17 mouse cellular contexts compared by ENCODE assay signal in genomic region chr14:25803246-25803809, GRCm38 (mm10). TPM values are rescaled to one million over a fixed set of nuclear protein-coding genes. Genes with fewer than 3 reads are reported as not detected.
DNase-seq lines count a peak whose midpoint lies in the region; ATAC-seq and TF ChIP-seq lines count a peak whose summit lies in the region.
"Had no signal": no experiment of that assay in that cellular context is flagged by ENCODE, and none has a peak within 500 bp of the region (broad histone marks: within the 10 kb centered on the region; RNA-seq: fewer than 3 reads in every experiment).

No protein-coding gene starts in this region.

- peak overlapping the region; percentile 73 for H3K27ac ChIP-seq in gastrocnemius, adult 2 months
- peak overlapping the region; percentile 65; the same call in 1 of the 2 replicates for H3K27ac ChIP-seq in kidney, embryonic 16.5 days (ENCODE audit: low read length)
- H3K27ac ChIP-seq in kidney, adult 2 months (ENCODE audit: insufficient read depth, low read depth, low read length), result no peak overlapping the region
- no peak overlapping the region for H3K27ac ChIP-seq in neural tube, embryonic 13.5 days (replicated peaks)
- H3K27ac ChIP-seq: forebrain, embryonic 13.5 days; hindbrain, embryonic 13.5 days; left cerebral cortex, adult 2 months; macrophage had no signal

- WGBS in kidney, embryonic 16.5 days, result 38% methylated on average over 3 of the region's 3 CpGs
- 74% methylated on average over 3 of the region's 3 CpGs for WGBS in kidney, adult 2 months
- 41% methylated on average over 3 of the region's 3 CpGs for WGBS in neural tube, embryonic 13.5 days

- no peaks in the 10 kb centered on the region for H3K9me3 ChIP-seq in kidney, embryonic 16.5 days (ENCODE audit: low read length)
- no peaks in the 10 kb centered on the region for H3K9me3 ChIP-seq in neural tube, embryonic 13.5 days
- H3K9me3 ChIP-seq: forebrain, embryonic 13.5 days; hindbrain, embryonic 13.5 days had no signal

- ATAC-seq in kidney, embryonic 16.5 days (ENCODE audit: low FRiP score, low TSS enrichment), result no peak
- ATAC-seq in neural tube, embryonic 13.5 days (ENCODE audit: low read depth), result peak; percentile 11; the same call in 1 of the 2 replicates
- ATAC-seq in megakaryocyte-erythroid progenitor cell, adult 5-6 weeks (replicated peaks; ENCODE audit: low FRiP score, low TSS enrichment, poor library complexity, severe bottlenecking), result no peak
- ATAC-seq: forebrain, embryonic 13.5 days; intestine, embryonic 16.5 days; liver, postnatal 0 days had no signal

- intact Hi-C loops in gastrocnemius, adult 2 months (cut with DNase I), result loop anchor here (5.0 kb wide), 2 partner anchors 76 to 96 kb away; no protein-coding TSS in a partner anchor

- H3K36me3 ChIP-seq in kidney, embryonic 16.5 days (ENCODE audit: insufficient read depth, low read length), result no peaks in the 10 kb centered on the region
- no peaks in the 10 kb centered on the region for H3K36me3 ChIP-seq in kidney, adult 2 months (ENCODE audit: control insufficient read depth, insufficient read depth, low read length)
- no peaks in the 10 kb centered on the region for H3K36me3 ChIP-seq in neural tube, embryonic 13.5 days
- H3K36me3 ChIP-seq: hindbrain, embryonic 13.5 days had no signal

- no peak for TF ChIP-seq CTCF in gastrocnemius, adult 2 months (IDR thresholded peaks at IDR 0.05)
- TF ChIP-seq CTCF in kidney, adult 2 months (conservative IDR thresholded peaks at IDR 0.05; ENCODE audit: insufficient read depth, insufficient read length, low read depth, low read length), result no peak

- peaks cover 25% of the 10 kb centered on the region for H3K4me1 ChIP-seq in kidney, embryonic 16.5 days (ENCODE audit: insufficient read depth, low read length)
- no peaks in the 10 kb centered on the region for H3K4me1 ChIP-seq in kidney, adult 2 months (ENCODE audit: control insufficient read depth, insufficient read depth, low read length)
- H3K4me1 ChIP-seq in neural tube, embryonic 13.5 days (replicated peaks), result 0 out of 2 replicates have a peak, but pooled peaks cover 9% of the 10 kb centered on the region
- H3K4me1 ChIP-seq: forebrain, embryonic 13.5 days had no signal

- DNase-seq in gastrocnemius, adult 2 months, result no peak
- DNase-seq in gastrocnemius, postnatal 4 days (ENCODE audit: low spot score in 2 of 2), result no peak
- no peak for DNase-seq in kidney, adult 2 months
- no peak for DNase-seq in neural tube, embryonic 10.5 days (ENCODE audit: extremely low spot score, low spot score)
- no peak for DNase-seq in right cerebral cortex, postnatal 4 days
- DNase-seq: cerebellum, adult 9-10 months; gastrocnemius, postnatal 36 days; liver; liver, postnatal 0 days had no signal

- H3K4me2 ChIP-seq in kidney, embryonic 16.5 days (replicated peaks; ENCODE audit: low read depth, low read length), result no peak overlapping the region
- no peak overlapping the region for H3K4me2 ChIP-seq in neural tube, embryonic 13.5 days
- H3K4me2 ChIP-seq: forebrain, embryonic 13.5 days; hindbrain, embryonic 13.5 days had no signal

- H3K27me3 ChIP-seq in kidney, embryonic 16.5 days (ENCODE audit: insufficient read depth, low read length), result no peaks in the 10 kb centered on the region
- no peaks in the 10 kb centered on the region for H3K27me3 ChIP-seq in kidney, adult 2 months (replicated peaks; ENCODE audit: control insufficient read depth, insufficient read depth, low read length)
- H3K27me3 ChIP-seq in neural tube, embryonic 13.5 days, result no peaks in the 10 kb centered on the region

- no peak overlapping the region for H3K9ac ChIP-seq in kidney, embryonic 16.5 days (replicated peaks; ENCODE audit: low read length)
- H3K9ac ChIP-seq in neural tube, embryonic 13.5 days, result no peak overlapping the region
- H3K9ac ChIP-seq: forebrain, embryonic 13.5 days; hindbrain, embryonic 13.5 days; liver, postnatal 0 days had no signal

- TF ChIP-seq POLR2A in kidney, adult 2 months (IDR thresholded peaks at IDR 0.05; ENCODE audit: low read depth, low read length), result no peak

- no peak overlapping the region for H3K4me3 ChIP-seq in gastrocnemius, adult 2 months
- H3K4me3 ChIP-seq in kidney, embryonic 16.5 days (ENCODE audit: low read length), result no peak overlapping the region
- H3K4me3 ChIP-seq in kidney, adult 2 months (ENCODE audit: insufficient read depth, low read depth, low read length), result no peak overlapping the region
- H3K4me3 ChIP-seq in neural tube, embryonic 13.5 days, result no peak overlapping the region
- H3K4me3 ChIP-seq: forebrain, embryonic 13.5 days; hindbrain, embryonic 13.5 days; left cerebral cortex, adult 2 months had no signal

RNA-seq across cellular contexts. Expression of gene Zcchc24, which starts 34.5 kb away (rescaled TPM):
- 10 to 100 TPM; 40.6 to 59.3 TPM for total RNA-seq in gastrocnemius, adult 2 months (2021)
- 10 to 100 TPM; 90.0 to 97.4 TPM for total RNA-seq in gastrocnemius, postnatal 4 days (2021)
- 12.2 and 17.3 TPM in 2 replicates for polyA plus RNA-seq in kidney, embryonic 16.5 days (2015; fragmentation: Nextera tagmentation; extraction: Ambion mirVana)
- 12.4 TPM in 2 replicates for polyA plus RNA-seq in kidney, adult 2 months (2012; rRNA removed)
- 14.2 and 16.7 TPM in 2 replicates for polyA plus RNA-seq in neural tube, embryonic 13.5 days (2015; fragmentation: Nextera tagmentation; extraction: Ambion mirVana)
- 1.3 and 1.4 TPM in 2 replicates for total RNA-seq in megakaryocyte-erythroid progenitor cell, adult 5-6 weeks (2014; fragmentation: Nextera tagmentation)
- 0.91 and 1.4 TPM in 2 replicates for total RNA-seq in megakaryocyte-erythroid progenitor cell, adult 5-6 weeks (2017)

RNA-seq across cellular contexts. Expression of gene Anxa11, which starts 38.6 kb away (rescaled TPM):
- 10 to 100 TPM; 97.4 to 99.1 TPM for total RNA-seq in gastrocnemius, adult 2 months (2021)
- total RNA-seq in gastrocnemius, postnatal 4 days (2021), result 100 to 1,000 TPM; 111 to 124 TPM
- 65.8 and 67.9 TPM in 2 replicates for polyA plus RNA-seq in kidney, embryonic 16.5 days (2015; fragmentation: Nextera tagmentation; extraction: Ambion mirVana)
- polyA plus RNA-seq in kidney, adult 2 months (2012; rRNA removed), result 105 and 116 TPM in 2 replicates
- 3.1 and 3.7 TPM in 2 replicates for polyA plus RNA-seq in neural tube, embryonic 13.5 days (2015; fragmentation: Nextera tagmentation; extraction: Ambion mirVana)
- total RNA-seq in megakaryocyte-erythroid progenitor cell, adult 5-6 weeks (2014; fragmentation: Nextera tagmentation), result 29.2 and 29.7 TPM in 2 replicates
- total RNA-seq in megakaryocyte-erythroid progenitor cell, adult 5-6 weeks (2017), result 5.1 and 6.1 TPM in 2 replicates

Comparison
In these comparisons a context has a peak if more than half of its experiments do, and no peak if none do; other contexts are left out.
1. H3K27ac ChIP-seq: peak in gastrocnemius, adult 2 months (single experiment) and kidney, embryonic 16.5 days (single experiment); none in kidney, adult 2 months (single experiment) and neural tube, embryonic 13.5 days (single experiment).
2. RNA of gene Zcchc24, which starts 34.5 kb away (total RNA-seq): 90.0 to 97.4 TPM in gastrocnemius, postnatal 4 days and 40.6 to 59.3 TPM in gastrocnemius, adult 2 months; 0.91 to 1.4 TPM in megakaryocyte-erythroid progenitor cell, adult 5-6 weeks; every median in the first group is over 10 times any median in the second.